Mouse (Mus musculus) right cerebral cortex, adult 2 months (tissue): ENCODE data around the gene Dock11.
A peak's percentile ranks its signal among the peaks of the same experiment; 100 is the strongest.

ENCODE experiments used
- DNase-seq, 2 experiments: peaks; one replicate each; pipeline ENCODE4 v3.0.0; 2021 to 2022; ENCODE audit warnings: low spot score in 2 of 2

Dock11 gene

GRCm38 (mm10) chrX:36101318-36101717 lies 212.7 kb downstream of the Dock11 start:
- DNase-seq = no peak

DNA sequence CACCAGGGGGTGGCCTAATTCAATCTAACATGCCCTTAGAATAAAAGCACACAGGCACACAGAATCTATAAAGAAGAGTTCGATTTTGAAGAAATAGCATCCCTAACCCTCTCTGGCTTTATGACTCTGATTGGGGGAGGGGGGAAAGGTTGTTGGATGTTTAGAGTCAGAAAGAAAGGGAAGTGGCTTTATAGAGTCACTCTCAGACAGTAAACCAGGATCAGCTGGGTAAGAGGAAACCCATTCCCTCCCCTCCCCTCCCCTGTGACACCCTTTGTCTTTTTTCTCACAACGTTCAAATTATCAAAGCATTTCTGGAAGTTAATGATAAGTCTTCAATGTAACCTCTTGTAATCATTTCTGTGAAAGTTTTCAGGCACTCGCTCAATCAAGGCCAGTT lies 220.0 kb downstream of the Dock11 start:
- no peak for DNase-seq

DNA sequence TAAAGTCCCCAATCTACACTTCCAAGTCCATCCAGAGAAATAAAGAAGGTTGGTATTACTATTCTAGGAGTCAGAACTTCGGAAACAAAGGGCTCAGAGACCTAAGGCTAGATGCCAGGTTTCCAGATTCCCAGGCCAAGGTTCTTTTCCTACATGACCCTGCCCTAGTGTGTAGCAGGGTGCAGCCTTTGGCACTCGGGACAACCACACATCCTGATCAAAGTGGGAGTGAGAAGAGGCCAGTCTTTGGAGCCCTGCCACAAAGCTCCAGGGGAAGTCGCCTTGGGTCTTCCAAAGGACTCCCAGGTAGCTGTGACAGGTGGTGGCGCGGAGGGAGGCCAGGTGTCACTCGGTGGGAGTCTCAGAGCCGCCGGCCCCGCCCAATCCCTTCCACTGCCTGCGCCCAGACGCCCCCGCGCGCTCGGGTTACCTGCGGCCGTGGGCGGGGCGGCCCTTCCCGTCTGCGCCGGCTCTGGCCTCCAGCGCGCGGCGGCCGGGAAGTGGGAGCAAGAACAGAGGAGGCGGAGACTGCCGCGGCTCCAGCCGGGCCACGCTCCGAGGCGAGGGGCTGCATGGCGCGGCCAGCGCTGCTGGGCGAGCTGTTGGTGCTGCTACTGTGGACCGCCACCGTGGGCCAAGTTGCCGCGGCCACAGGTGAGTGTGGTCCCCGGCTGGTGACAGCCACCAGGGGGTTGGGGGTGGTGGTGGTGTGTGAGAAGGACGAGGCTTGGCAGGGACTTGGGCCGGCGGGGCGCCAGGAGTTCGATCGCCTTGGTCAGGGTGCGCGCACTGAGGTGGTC lies 223.2 kb downstream of the Dock11 start, which contains the start of gene Il13ra1:
Il13ra1 (plus strand) TSS at position 489 of the 800 bp plus-strand sequence.
- DNase-seq = peak in 1 of 2 experiments; percentile 3

DNA sequence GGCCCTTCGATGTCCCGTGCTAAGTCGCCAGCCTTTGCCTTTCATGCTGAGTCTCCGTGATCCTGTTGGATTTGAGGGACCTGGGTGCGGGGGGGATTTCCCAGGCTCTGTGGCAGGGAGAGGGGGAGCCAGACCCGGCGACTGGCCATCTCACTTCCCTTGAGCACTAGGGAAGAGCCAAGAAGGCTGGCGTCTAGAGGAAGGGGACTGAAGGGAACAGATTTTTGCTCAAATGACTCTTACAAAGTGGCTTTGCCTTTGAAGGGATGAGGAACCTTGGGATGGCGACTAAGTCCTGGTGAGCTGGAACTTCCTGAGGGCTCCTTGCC lies 223.8 kb downstream of the Dock11 start:
- DNase-seq = no peak

- no peak for DNase-seq
Observed at GRCm38 (mm10) chrX:36115171-36115570, 226.5 kb downstream of the Dock11 start.
